Mouse (Mus musculus) heart, adult 2 months (tissue): ENCODE results near the gene Tcf25.

ENCODE experiments used
- CTCF ChIP-seq: fragments of 200-600 bp; IDR thresholded peaks from 2 replicates; pipeline ENCODE4 v1.8.1; 2022; ENCODE audit warnings: antibody characterized with exemption, mild to moderate bottlenecking, moderate library complexity
- EP300 ChIP-seq: fragments of 200-500 bp; IDR thresholded peaks from 2 replicates; pipeline ENCODE4 v1.6.1; 2011; ENCODE audit warnings: low read depth, low read length, control low read depth; ENCODE audit not compliant: insufficient read depth
- POLR2A ChIP-seq: fragments of 200-500 bp; IDR thresholded peaks from 2 replicates; pipeline ENCODE4 v1.6.1; 2011; ENCODE audit warnings: mild to moderate bottlenecking, low read depth, low read length, control low read depth; ENCODE audit not compliant: insufficient read depth

GRCm38 (mm10) chr8:123415967-123416943, 42.7 kb downstream of the Tcf25 start:
- TF ChIP-seq CTCF (peak; percentile 28; the same call in 1 of the 2 replicates), EP300 (no peak), POLR2A (no peak)
